In the genomic region with DNA sequence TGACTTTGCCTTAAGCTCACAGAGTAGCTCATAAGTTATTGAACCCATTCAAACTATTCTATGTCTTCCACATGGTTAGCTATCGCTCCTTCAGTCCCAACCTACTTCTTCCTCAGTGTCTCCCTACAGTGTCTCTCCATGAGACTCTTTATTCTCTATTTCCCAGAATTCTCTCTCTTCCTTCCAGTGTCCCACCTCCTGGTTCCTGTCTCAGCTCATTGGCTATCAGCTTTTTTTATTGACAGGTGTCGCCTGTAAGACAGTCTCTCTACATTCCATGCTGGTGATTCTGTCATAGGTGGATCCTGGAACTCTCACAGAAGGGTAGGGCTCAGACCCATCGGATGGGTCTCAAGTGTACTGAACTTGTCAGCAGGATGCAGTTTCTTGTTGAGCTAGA, we compare ENCODE assay signal across 34 mouse cellular contexts. TPM values are rescaled to one million over a fixed set of nuclear protein-coding genes. Genes with fewer than 3 reads are reported as not detected.
A peak's percentile ranks its signal among the peaks of the same experiment; 100 is the strongest.
DNase-seq lines count a peak whose midpoint lies in the region; ATAC-seq and TF ChIP-seq lines count a peak whose summit lies in the region.
"Had no signal": no experiment of that assay in that cellular context is flagged by ENCODE, and none has a peak within 500 bp of the region (broad histone marks: within the 10 kb centered on the region; RNA-seq: fewer than 3 reads in every experiment).

No protein-coding gene starts in this region.

- ATAC-seq in heart, embryonic 15.5 days (replicated peaks; ENCODE audit: insufficient number of reproducible peaks, insufficient read depth, low FRiP score, low read depth): no peak
- no peak for ATAC-seq in liver, postnatal 0 days
- ATAC-seq in liver, embryonic 11.5 days (replicated peaks; ENCODE audit: low FRiP score): no peak
- ATAC-seq in stomach, embryonic 16.5 days (ENCODE audit: insufficient read depth, low FRiP score): no peak
- no peak for ATAC-seq in stomach, postnatal 0 days (ENCODE audit: low FRiP score, low TSS enrichment)
- ATAC-seq: forebrain, embryonic 13.5 days; hindbrain, postnatal 0 days; intestine, embryonic 16.5 days; liver, embryonic 12.5 days; midbrain, embryonic 16.5 days had no signal

- WGBS in heart, embryonic 15.5 days: 80% methylated on average over 3 of the region's 3 CpGs
- 84% methylated on average over 3 of the region's 3 CpGs for WGBS in liver, postnatal 0 days (ENCODE audit: insufficient replicate concordance)
- WGBS in liver, embryonic 11.5 days: 83% methylated on average over 3 of the region's 3 CpGs
- WGBS in stomach, embryonic 16.5 days: 81% methylated on average over 3 of the region's 3 CpGs
- WGBS in stomach, postnatal 0 days: 77% methylated on average over 3 of the region's 3 CpGs

- no peaks in the 10 kb centered on the region for H3K27me3 ChIP-seq in heart, embryonic 15.5 days
- H3K27me3 ChIP-seq in liver, postnatal 0 days (ENCODE audit: insufficient read depth, low read length): no peaks in the 10 kb centered on the region
- H3K27me3 ChIP-seq in liver, embryonic 11.5 days (replicated peaks; ENCODE audit: control insufficient read depth, insufficient read depth, low read length): no peaks in the 10 kb centered on the region
- no peaks in the 10 kb centered on the region for H3K27me3 ChIP-seq in stomach, embryonic 16.5 days (ENCODE audit: control insufficient read depth, insufficient read depth, low read length)
- H3K27me3 ChIP-seq in stomach, postnatal 0 days (ENCODE audit: control insufficient read depth, insufficient read depth, low read length): no peaks in the 10 kb centered on the region
- H3K27me3 ChIP-seq: forebrain, embryonic 13.5 days; hindbrain, embryonic 12.5 days; limb, embryonic 13.5 days; liver, embryonic 12.5 days had no signal

- no peak for TF ChIP-seq CTCF in liver, postnatal 0 days (IDR thresholded peaks at IDR 0.05; ENCODE audit: low read depth)
- no peak for TF ChIP-seq CTCF in stomach, postnatal 0 days (IDR thresholded peaks at IDR 0.05; ENCODE audit: low read depth)

- no peak overlapping the region for H3K4me3 ChIP-seq in heart, embryonic 15.5 days
- no peak overlapping the region for H3K4me3 ChIP-seq in liver, postnatal 0 days (ENCODE audit: low read depth, low read length)
- no peak overlapping the region for H3K4me3 ChIP-seq in liver, embryonic 11.5 days (ENCODE audit: low read depth, low read length)
- no peak overlapping the region for H3K4me3 ChIP-seq in stomach, embryonic 16.5 days (replicated peaks; ENCODE audit: low read length)
- no peak overlapping the region for H3K4me3 ChIP-seq in stomach, postnatal 0 days (ENCODE audit: low read depth, low read length)
- H3K4me3 ChIP-seq: forebrain, embryonic 13.5 days; heart, embryonic 10.5 days; hindbrain, embryonic 12.5 days; layer of hippocampus, adult 2 months; limb, embryonic 13.5 days; liver, embryonic 12.5 days; midbrain, embryonic 10.5 days had no signal

- DNase-seq in heart, postnatal 14 days: no peak
- DNase-seq in liver, postnatal 0 days: no peak
- DNase-seq in liver, embryonic 11.5 days (ENCODE audit: low spot score): no peak
- no peak for DNase-seq in stomach, postnatal 0 days (ENCODE audit: low spot score)
- no peak for DNase-seq in gastrocnemius, postnatal 10 days
- no peak for DNase-seq in cerebellum, adult 11 months
- DNase-seq: adrenal gland, adult 8-10 months; cerebellum, adult 8-10 months; cerebellum, postnatal 25 days; gastrocnemius, postnatal 25 days; right cerebral cortex, adult 18-20 months; spleen, adult 18-20 months; thymus, adult 2 months; thymus, postnatal 36 days had no signal

- intact Hi-C loops in heart, postnatal 14 days (cut with DNase I): no loop called here

- H3K9ac ChIP-seq in heart, embryonic 15.5 days: no peak overlapping the region
- H3K9ac ChIP-seq in liver, postnatal 0 days (replicated peaks): no peak overlapping the region
- no peak overlapping the region for H3K9ac ChIP-seq in liver, embryonic 11.5 days (ENCODE audit: low read depth, low read length)
- no peak overlapping the region for H3K9ac ChIP-seq in stomach, embryonic 16.5 days (ENCODE audit: low read length)
- H3K9ac ChIP-seq in stomach, postnatal 0 days (ENCODE audit: low read length): no peak overlapping the region
- H3K9ac ChIP-seq: forebrain, embryonic 13.5 days; hindbrain, embryonic 12.5 days; limb, embryonic 13.5 days; liver, embryonic 12.5 days had no signal

- H3K4me2 ChIP-seq in heart, embryonic 15.5 days: no peak overlapping the region
- no peak overlapping the region for H3K4me2 ChIP-seq in liver, postnatal 0 days (ENCODE audit: low read depth, low read length)
- no peak overlapping the region for H3K4me2 ChIP-seq in liver, embryonic 11.5 days
- H3K4me2 ChIP-seq in stomach, embryonic 16.5 days (ENCODE audit: low read depth, low read length): no peak overlapping the region
- no peak overlapping the region for H3K4me2 ChIP-seq in stomach, postnatal 0 days (replicated peaks; ENCODE audit: low read depth)
- H3K4me2 ChIP-seq: forebrain, embryonic 13.5 days; hindbrain, embryonic 12.5 days; limb, embryonic 13.5 days; liver, embryonic 12.5 days had no signal

- H3K36me3 ChIP-seq in heart, embryonic 15.5 days: no peaks in the 10 kb centered on the region
- H3K36me3 ChIP-seq in liver, postnatal 0 days (replicated peaks; ENCODE audit: insufficient read depth, low read length): no peaks in the 10 kb centered on the region
- H3K36me3 ChIP-seq in liver, embryonic 11.5 days (ENCODE audit: control insufficient read depth, insufficient read depth, low read length): no peaks in the 10 kb centered on the region
- H3K36me3 ChIP-seq in stomach, embryonic 16.5 days (ENCODE audit: control insufficient read depth, insufficient read depth, low read length): no peaks in the 10 kb centered on the region
- no peaks in the 10 kb centered on the region for H3K36me3 ChIP-seq in stomach, postnatal 0 days (ENCODE audit: control insufficient read depth, insufficient read depth, low read length)
- H3K36me3 ChIP-seq: heart, embryonic 10.5 days; hindbrain, embryonic 12.5 days; limb, embryonic 13.5 days; liver, embryonic 12.5 days; midbrain, embryonic 10.5 days had no signal

- no peaks in the 10 kb centered on the region for H3K4me1 ChIP-seq in heart, embryonic 15.5 days (replicated peaks)
- peaks cover 13% of the 10 kb centered on the region for H3K4me1 ChIP-seq in liver, postnatal 0 days (ENCODE audit: insufficient read depth)
- no peaks in the 10 kb centered on the region for H3K4me1 ChIP-seq in liver, embryonic 11.5 days (replicated peaks; ENCODE audit: control insufficient read depth, insufficient read depth, low read length)
- no peaks in the 10 kb centered on the region for H3K4me1 ChIP-seq in stomach, embryonic 16.5 days (ENCODE audit: control insufficient read depth, insufficient read depth, low read length)
- no peaks in the 10 kb centered on the region for H3K4me1 ChIP-seq in stomach, postnatal 0 days (replicated peaks; ENCODE audit: control insufficient read depth, insufficient read depth)
- H3K4me1 ChIP-seq: forebrain, embryonic 13.5 days; hindbrain, embryonic 12.5 days; limb, embryonic 13.5 days; midbrain, embryonic 10.5 days had no signal

- no peak for TF ChIP-seq EP300 in liver, postnatal 0 days (IDR thresholded peaks at IDR 0.05; ENCODE audit: low read depth)
- TF ChIP-seq EP300 in stomach, postnatal 0 days (optimal IDR thresholded peaks at IDR 0.05): no peak

- H3K27ac ChIP-seq in heart, embryonic 15.5 days: peak overlapping the region; percentile 66
- H3K27ac ChIP-seq in liver, postnatal 0 days (ENCODE audit: low read depth): peak overlapping the region; percentile 69; the same call in 1 of the 2 replicates
- no peak overlapping the region for H3K27ac ChIP-seq in liver, embryonic 11.5 days (ENCODE audit: low read depth, low read length)
- H3K27ac ChIP-seq in stomach, embryonic 16.5 days (ENCODE audit: low read length): 0 out of 2 replicates have a peak overlapping the region, but pooled peaks have one; percentile 18
- H3K27ac ChIP-seq in stomach, postnatal 0 days (replicated peaks): no peak overlapping the region
- H3K27ac ChIP-seq: forebrain, embryonic 13.5 days; heart, embryonic 10.5 days; hindbrain, embryonic 12.5 days; hindbrain, postnatal 0 days; layer of hippocampus, adult 2 months; limb, embryonic 13.5 days; liver, embryonic 12.5 days; midbrain, embryonic 10.5 days had no signal

- H3K9me3 ChIP-seq in heart, embryonic 15.5 days (replicated peaks): no peaks in the 10 kb centered on the region
- 0 out of 2 replicates have a peak, but pooled peaks cover 2% of the 10 kb centered on the region for H3K9me3 ChIP-seq in liver, postnatal 0 days (ENCODE audit: low read length)
- H3K9me3 ChIP-seq in liver, embryonic 11.5 days (ENCODE audit: control insufficient read depth, low read length): no peaks in the 10 kb centered on the region
- H3K9me3 ChIP-seq in stomach, embryonic 16.5 days (replicated peaks; ENCODE audit: control insufficient read depth, low read length): no peaks in the 10 kb centered on the region
- H3K9me3 ChIP-seq in stomach, postnatal 0 days (ENCODE audit: control insufficient read depth, low read length): no peaks in the 10 kb centered on the region
- H3K9me3 ChIP-seq: forebrain, embryonic 13.5 days; heart, embryonic 10.5 days; hindbrain, embryonic 12.5 days; limb, embryonic 13.5 days; liver, embryonic 12.5 days; midbrain, embryonic 10.5 days had no signal

RNA-seq across cellular contexts. Expression of a gene that starts 25.8 kb away (rescaled TPM):
- polyA plus RNA-seq in heart, embryonic 15.5 days (2015; fragmentation: Nextera tagmentation; extraction: Ambion mirVana): 19.1 and 19.2 TPM in 2 replicates
- 10 to 100 TPM in 1 of 2 experiments, 1 to 10 TPM in 1; 8.9 to 10.2 TPM for total RNA-seq in heart, postnatal 14 days (2021)
- 5.3 and 5.4 TPM in 2 replicates for polyA plus RNA-seq in liver, postnatal 0 days (2015; fragmentation: Nextera tagmentation; extraction: Ambion mirVana)
- polyA plus RNA-seq in liver, embryonic 11.5 days (2014; fragmentation: Nextera tagmentation; extraction: Ambion mirVana): 14.3 and 14.7 TPM in 2 replicates
- polyA plus RNA-seq in stomach, embryonic 16.5 days (2015; fragmentation: Nextera tagmentation; extraction: Ambion mirVana): 27.0 and 28.7 TPM in 2 replicates
- 19.0 and 19.1 TPM in 2 replicates for polyA plus RNA-seq in stomach, postnatal 0 days (2015; fragmentation: Nextera tagmentation; extraction: Ambion mirVana)
- total RNA-seq in gastrocnemius, postnatal 10 days (2021): 1 to 10 TPM; 6.3 to 7.3 TPM

RNA-seq across cellular contexts. Expression of a gene that starts 25.8 kb away (rescaled TPM):
- 60.1 and 64.3 TPM in 2 replicates for polyA plus RNA-seq in heart, embryonic 15.5 days (2015; fragmentation: Nextera tagmentation; extraction: Ambion mirVana)
- 10 to 100 TPM; 18.8 to 24.5 TPM for total RNA-seq in heart, postnatal 14 days (2021)
- polyA plus RNA-seq in liver, postnatal 0 days (2015; fragmentation: Nextera tagmentation; extraction: Ambion mirVana): 65.3 and 66.6 TPM in 2 replicates
- 57.1 and 63.0 TPM in 2 replicates for polyA plus RNA-seq in liver, embryonic 11.5 days (2014; fragmentation: Nextera tagmentation; extraction: Ambion mirVana)
- polyA plus RNA-seq in stomach, embryonic 16.5 days (2015; fragmentation: Nextera tagmentation; extraction: Ambion mirVana): 74.6 and 80.1 TPM in 2 replicates
- polyA plus RNA-seq in stomach, postnatal 0 days (2015; fragmentation: Nextera tagmentation; extraction: Ambion mirVana): 69.8 and 71.8 TPM in 2 replicates
- total RNA-seq in gastrocnemius, postnatal 10 days (2021): 10 to 100 TPM; 15.9 to 16.1 TPM

RNA-seq across cellular contexts. Expression of a gene that starts 40.0 kb away (rescaled TPM):
- polyA plus RNA-seq in heart, embryonic 15.5 days (2015; fragmentation: Nextera tagmentation; extraction: Ambion mirVana): 7.6 and 18.4 TPM in 2 replicates
- total RNA-seq in heart, postnatal 14 days (2021): 1 to 10 TPM; 5.8 to 7.3 TPM
- 18.5 and 20.5 TPM in 2 replicates for polyA plus RNA-seq in liver, postnatal 0 days (2015; fragmentation: Nextera tagmentation; extraction: Ambion mirVana)
- 34.4 and 35.4 TPM in 2 replicates for polyA plus RNA-seq in liver, embryonic 11.5 days (2014; fragmentation: Nextera tagmentation; extraction: Ambion mirVana)
- polyA plus RNA-seq in stomach, embryonic 16.5 days (2015; fragmentation: Nextera tagmentation; extraction: Ambion mirVana): 17.6 and 21.9 TPM in 2 replicates
- 8.2 TPM in 2 replicates for polyA plus RNA-seq in stomach, postnatal 0 days (2015; fragmentation: Nextera tagmentation; extraction: Ambion mirVana)
- 1 to 10 TPM; 7.4 to 9.0 TPM for total RNA-seq in gastrocnemius, postnatal 10 days (2021)
- polyA plus RNA-seq: C2C12 had no signal

RNA-seq across cellular contexts. Expression of a gene that starts 46.2 kb away (rescaled TPM):
- polyA plus RNA-seq in heart, embryonic 15.5 days (2015; fragmentation: Nextera tagmentation; extraction: Ambion mirVana): 21.8 and 23.8 TPM in 2 replicates
- 10 to 100 TPM; 31.9 to 32.9 TPM for total RNA-seq in heart, postnatal 14 days (2021)
- 9.1 and 10.3 TPM in 2 replicates for polyA plus RNA-seq in liver, postnatal 0 days (2015; fragmentation: Nextera tagmentation; extraction: Ambion mirVana)
- 30.0 and 32.9 TPM in 2 replicates for polyA plus RNA-seq in liver, embryonic 11.5 days (2014; fragmentation: Nextera tagmentation; extraction: Ambion mirVana)
- 38.0 and 38.7 TPM in 2 replicates for polyA plus RNA-seq in stomach, embryonic 16.5 days (2015; fragmentation: Nextera tagmentation; extraction: Ambion mirVana)
- polyA plus RNA-seq in stomach, postnatal 0 days (2015; fragmentation: Nextera tagmentation; extraction: Ambion mirVana): 22.2 and 23.6 TPM in 2 replicates
- 10 to 100 TPM; 22.7 to 26.7 TPM for total RNA-seq in gastrocnemius, postnatal 10 days (2021)

RNA-seq across cellular contexts. Expression of a gene that starts 54.3 kb away (rescaled TPM):
- polyA plus RNA-seq in heart, embryonic 15.5 days (2015; fragmentation: Nextera tagmentation; extraction: Ambion mirVana): 0.42 TPM in 1 of 2 replicates, not detected in the other
- not detected for total RNA-seq in heart, postnatal 14 days (2021)
- polyA plus RNA-seq in liver, postnatal 0 days (2015; fragmentation: Nextera tagmentation; extraction: Ambion mirVana): 0.94 and 1.2 TPM in 2 replicates
- 0.62 and 1.2 TPM in 2 replicates for polyA plus RNA-seq in liver, embryonic 11.5 days (2014; fragmentation: Nextera tagmentation; extraction: Ambion mirVana)
- polyA plus RNA-seq in stomach, embryonic 16.5 days (2015; fragmentation: Nextera tagmentation; extraction: Ambion mirVana): 0.14 TPM in 1 of 2 replicates, not detected in the other
- polyA plus RNA-seq in stomach, postnatal 0 days (2015; fragmentation: Nextera tagmentation; extraction: Ambion mirVana): not detected in 2 replicates
- total RNA-seq in gastrocnemius, postnatal 10 days (2021): under 1 TPM in 1 of 2 experiments, not detected in 1; 0.47 TPM
- total RNA-seq: adrenal gland, adult 8-10 months; adrenal gland, postnatal 4 days; gastrocnemius, postnatal 25 days; heart, postnatal 25 days; hindbrain, postnatal 0 days; layer of hippocampus, adult 2 months; layer of hippocampus, postnatal 14 days; left cerebral cortex, adult 8-10 months; left cerebral cortex, postnatal 36 days; neutrophil, adult 5-6 weeks had no signal
- polyA plus RNA-seq: C2C12; embryonic facial prominence, embryonic 11.5 days; forebrain, embryonic 13.5 days; hindbrain, embryonic 12.5 days; hindbrain, postnatal 0 days; intestine, embryonic 16.5 days; limb, embryonic 13.5 days; midbrain, embryonic 10.5 days; midbrain, embryonic 16.5 days had no signal

Comparison
In these comparisons a context has a peak if more than half of its experiments do, and no peak if none do; other contexts are left out.
1. H3K27ac ChIP-seq: peak in heart, embryonic 15.5 days (single experiment), liver, postnatal 0 days (single experiment) and stomach, embryonic 16.5 days (single experiment); none in liver, embryonic 11.5 days (single experiment) and stomach, postnatal 0 days (single experiment).